Mouse (Mus musculus) liver, postnatal 0 days (tissue): ENCODE data around the gene 4933411K16Rik. TPM values are rescaled to one million over a fixed set of nuclear protein-coding genes. Genes with fewer than 3 reads are reported as not detected.

Experiments used
- ATAC-seq: fragments of 200-750 bp; cut with Nextera tagmentation; 2 replicates; pipeline ENCODE4 v1.8.0; 2017; ENCODE audit warnings: mild to moderate bottlenecking, moderate library complexity
- DNase-seq: peaks from one replicate; pipeline ENCODE4 v3.0.0-alpha.2; 2016
- H3K27ac ChIP-seq: fragments of 300-500 bp; sonication (generic); 2 replicates; pipeline ENCODE4 v1.5.1; 2014; ENCODE audit warnings: antibody characterized with exemption, moderate library complexity, mild to moderate bottlenecking, low read depth
- H3K27me3 ChIP-seq: fragments of 300-500 bp; sonication (generic); 2 replicates; pipeline ENCODE4 v1.6.1; 2014; ENCODE audit warnings: low read length, control low read depth, mixed read lengths; ENCODE audit not compliant: insufficient read depth
- H3K36me3 ChIP-seq: fragments of 300-500 bp; sonication (generic); replicated peaks from 2 replicates; pipeline ENCODE4 v1.6.1; 2014; ENCODE audit warnings: mild to moderate bottlenecking, control low read depth, low read length, moderate library complexity, mixed read lengths; ENCODE audit not compliant: insufficient read depth
- H3K4me1 ChIP-seq: fragments of 300-500 bp; sonication (generic); 2 replicates; pipeline ENCODE4 v1.6.1; 2014; ENCODE audit warnings: antibody characterized with exemption, mild to moderate bottlenecking, control low read depth; ENCODE audit not compliant: insufficient read depth
- H3K4me2 ChIP-seq: fragments of 300-500 bp; sonication (generic); 2 replicates; pipeline ENCODE4 v1.6.1; 2014; ENCODE audit warnings: low read depth, mild to moderate bottlenecking, low read length, moderate library complexity, mixed read lengths
- H3K4me3 ChIP-seq: fragments of 300-500 bp; sonication (generic); 2 replicates; pipeline ENCODE4 v1.5.1; 2014; ENCODE audit warnings: low read depth, low read length
- H3K9ac ChIP-seq: fragments of 300-500 bp; sonication (generic); replicated peaks from 2 replicates; pipeline ENCODE4 v1.6.1; 2014; ENCODE audit warnings: mild to moderate bottlenecking, moderate library complexity
- H3K9me3 ChIP-seq: fragments of 300-500 bp; sonication (generic); 2 replicates; pipeline ENCODE4 v1.6.1; 2016; ENCODE audit warnings: mild to moderate bottlenecking, control low read depth, low read length, mixed read lengths
- CTCF ChIP-seq: sonication (generic); IDR thresholded peaks from 2 replicates; pipeline ENCODE4 v1.5.1; 2016; ENCODE audit warnings: antibody characterized with exemption, low read depth
- EP300 ChIP-seq: IDR thresholded peaks from 2 replicates; pipeline ENCODE4 v1.6.1; 2016; ENCODE audit warnings: antibody characterized with exemption, low read depth, mild to moderate bottlenecking
- WGBS: fragments of 180-500 bp; shearing (Covaris S2); extraction: QIAGEN DNeasy Blood & Tissue Kit; methylation state at CpG from one replicate; pipeline ENCODE4 v1.1.7; 2014; ENCODE audit not compliant: insufficient replicate concordance; 5-methylcytosine and 5-hydroxymethylcytosine counted together
- polyA plus RNA-seq: library from polyadenylated mRNA; unstranded; fragments of >200 nt; fragmentation: Nextera tagmentation; extraction: Ambion mirVana; gene quantifications from 2 replicates; pipeline ENCODE4 v1.2.1, GENCODE M21; 2015

Gene 4933411K16Rik
- polyA plus RNA-seq, 1 experiment from 2014 or later = 0.40 TPM

DNA sequence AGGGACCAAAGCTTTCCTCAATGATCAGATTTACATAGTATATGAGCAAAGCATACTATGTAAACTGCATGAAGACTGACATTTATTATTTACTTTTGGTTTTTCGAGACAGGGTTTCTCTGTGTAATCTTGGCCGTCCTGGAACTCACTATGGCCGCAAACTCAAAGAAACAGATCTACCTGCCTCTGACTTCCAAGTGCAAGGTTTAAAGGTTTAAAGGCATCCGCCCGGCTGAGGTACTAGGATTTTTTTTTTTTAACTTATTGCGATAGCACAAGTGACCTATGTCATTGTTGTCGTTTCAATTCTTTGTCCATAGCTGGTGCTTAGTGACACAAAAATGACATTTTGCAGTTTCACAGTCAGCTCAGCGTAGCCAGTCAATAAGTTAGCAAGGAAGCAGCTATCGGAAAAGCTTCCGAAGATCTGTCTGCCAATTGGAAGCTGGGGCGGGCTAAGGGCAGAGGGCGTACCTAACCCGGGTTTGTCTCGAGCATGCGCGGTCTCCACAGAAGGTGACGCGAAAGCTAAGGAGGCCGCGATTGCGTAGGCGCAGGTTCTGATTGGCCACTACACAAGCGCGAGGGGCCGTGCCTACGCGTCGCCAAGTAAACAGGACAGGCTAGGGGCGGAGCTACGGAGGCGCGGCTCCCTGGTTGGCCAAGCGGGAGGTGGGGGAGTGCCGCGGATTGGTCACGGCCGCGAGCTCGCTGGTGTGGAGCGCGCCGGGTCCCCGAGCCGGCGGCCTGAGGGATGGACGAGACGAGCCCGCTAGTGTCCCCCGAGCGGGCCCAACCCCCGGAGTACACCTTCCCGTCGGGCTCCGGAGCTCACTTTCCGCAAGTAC is 37.9 kb downstream of the 4933411K16Rik start, which contains the start of gene Pi4k2a:
Pi4k2a (plus strand) TSS at position 723 of the 848 bp plus-strand sequence.
- peak; percentile 99 for DNase-seq

GRCm38 (mm10) chr19:42090637-42091141 is 38.6 kb downstream of the 4933411K16Rik start:
- Histone ChIP-seq H3K4me1 (peaks cover 20% of the 10 kb centered on the region), H3K4me2 (peak overlapping the region; percentile 79), H3K27me3 (no peaks in the 10 kb centered on the region), H3K4me3 (peak overlapping the region; percentile 79), H3K9ac (peak overlapping the region; percentile 86), H3K27ac (peak overlapping the region; percentile 99), H3K9me3 (no peaks in the 10 kb centered on the region), H3K36me3 (peaks cover 12% of the 10 kb centered on the region)
- DNase-seq = peak; percentile 69
- WGBS = under 1% methylated on average over 51 of the region's 52 CpGs
- ATAC-seq = peak; percentile 35
- TF ChIP-seq CTCF (no peak), EP300 (no peak)

More for the DNA sequence above, 37.9 kb downstream of the 4933411K16Rik start, which contains the start of gene Pi4k2a:
- WGBS = 1% methylated on average over 55 of the region's 55 CpGs
- no peak; the same call in 1 of the 2 replicates for TF ChIP-seq EP300
- TF ChIP-seq CTCF = no peak
- Histone ChIP-seq H3K27me3 (no peaks in the 10 kb centered on the region), H3K4me3 (peak within 1 kb of the TSS; percentile 79), H3K9me3 (no peaks in the 10 kb centered on the region), H3K4me1 (peaks cover 22% of the 10 kb centered on the region), H3K36me3 (peaks cover 12% of the 10 kb centered on the region), H3K4me2 (peak within 1 kb of the TSS; percentile 79), H3K9ac (peak within 1 kb of the TSS; percentile 86), H3K27ac (peak within 1 kb of the TSS; percentile 99)
- peak; percentile 96 for ATAC-seq

GRCm38 (mm10) chr19:42099406-42099805 is 47.4 kb downstream of the 4933411K16Rik start:
- no peak for ATAC-seq
- TF ChIP-seq EP300 = no peak
- TF ChIP-seq CTCF = no peak

More at GRCm38 (mm10) chr19:42099406-42099805, 47.4 kb downstream of the 4933411K16Rik start:
- Histone ChIP-seq H3K4me3 (no peak overlapping the region), H3K36me3 (peaks cover 28% of the 10 kb centered on the region), H3K9me3 (no peaks in the 10 kb centered on the region), H3K9ac (no peak overlapping the region), H3K4me2 (no peak overlapping the region), H3K27ac (no peak overlapping the region), H3K4me1 (peaks cover 6% of the 10 kb centered on the region; the same call in 1 of the 2 replicates), H3K27me3 (no peaks in the 10 kb centered on the region)
- DNase-seq = no peak
- WGBS = 75% methylated on average over 3 of the region's 3 CpGs

Other genes with a start within 250 kb of the 4933411K16Rik start
- gene Frat1, start 222.3 kb upstream of the 4933411K16Rik start, polyA plus RNA-seq = 7.8 and 8.1 TPM in 2 replicates
- gene Frat2, start 204.1 kb upstream of the 4933411K16Rik start, polyA plus RNA-seq = 3.3 and 3.7 TPM in 2 replicates
- 4.1 and 4.3 TPM in 2 replicates for gene Rrp12, start 156.1 kb upstream of the 4933411K16Rik start, polyA plus RNA-seq
- 153 and 183 TPM in 2 replicates for gene Pgam1, start 140.3 kb upstream of the 4933411K16Rik start, polyA plus RNA-seq
- 31.3 and 34.5 TPM in 2 replicates for gene Exosc1, start 118.8 kb upstream of the 4933411K16Rik start, polyA plus RNA-seq
- 22.6 and 24.9 TPM in 2 replicates for gene Zdhhc16, start 118.8 kb upstream of the 4933411K16Rik start, polyA plus RNA-seq
- gene Mms19, start 71.1 kb upstream of the 4933411K16Rik start, polyA plus RNA-seq = 7.3 and 9.2 TPM in 2 replicates
- 6.9 and 9.0 TPM in 2 replicates for gene Ubtd1, start 70.5 kb upstream of the 4933411K16Rik start, polyA plus RNA-seq
- 0.22 and 1.1 TPM in 2 replicates for gene Ankrd2, start 16.2 kb upstream of the 4933411K16Rik start, polyA plus RNA-seq
- gene Hoga1, start 6.6 kb upstream of the 4933411K16Rik start, polyA plus RNA-seq = 183 and 190 TPM in 2 replicates
- gene Morn4, start 34.1 kb downstream of the 4933411K16Rik start, polyA plus RNA-seq = 0.54 and 0.63 TPM in 2 replicates
- 16.1 and 18.3 TPM in 2 replicates for gene Pi4k2a, start 38.2 kb downstream of the 4933411K16Rik start, polyA plus RNA-seq
- gene Avpi1, start 76.8 kb downstream of the 4933411K16Rik start, polyA plus RNA-seq = 50.0 and 58.5 TPM in 2 replicates
- gene Marveld1, start 95.2 kb downstream of the 4933411K16Rik start, polyA plus RNA-seq = 4.7 and 6.6 TPM in 2 replicates
- 8.0 and 8.5 TPM in 2 replicates for gene Zfyve27, start 111.7 kb downstream of the 4933411K16Rik start, polyA plus RNA-seq
- not detected in 2 replicates for gene Sfrp5, start 150.0 kb downstream of the 4933411K16Rik start, polyA plus RNA-seq
- not detected in 2 replicates for gene Golga7b, start 195.3 kb downstream of the 4933411K16Rik start, polyA plus RNA-seq